Mouse (Mus musculus) MEL (cell line): ENCODE data around the gene Erc1.

Source experiments
- CTCF ChIP-seq, 3 experiments: IDR thresholded peaks in 2 of 3; conservative IDR thresholded peaks in 1 of 3; 2 replicates each; pipeline ENCODE4 v1.5.1; 2011 to 2012; ENCODE audit warnings: low read length in 3 of 3, low read depth in 2 of 3, mild to moderate bottlenecking in 2 of 3, improper control_type of control experiment in 1 of 3, inconsistent platforms in 1 of 3, mixed read lengths in 1 of 3, moderate library complexity in 1 of 3; ENCODE audit not compliant: control insufficient read depth in 1 of 3, insufficient read depth in 1 of 3, poor library complexity in 1 of 3, severe bottlenecking in 1 of 3
- HCFC1 ChIP-seq: IDR thresholded peaks from 2 replicates; pipeline ENCODE4 v1.6.1; 2012; ENCODE audit warnings: low read depth, mild to moderate bottlenecking, inconsistent platforms, low read length, improper control_type of control experiment, moderate library complexity
- MAFK ChIP-seq: IDR thresholded peaks from 2 replicates; pipeline ENCODE4 v1.6.1; 2011; ENCODE audit warnings: low read depth, mild to moderate bottlenecking, low read length, improper control_type of control experiment, borderline replicate concordance
- MAX ChIP-seq: IDR thresholded peaks from 2 replicates; pipeline ENCODE4 v1.6.1; 2011; ENCODE audit warnings: low read length, improper control_type of control experiment
- MAZ ChIP-seq: IDR thresholded peaks from 2 replicates; pipeline ENCODE4 v1.6.1; 2012; ENCODE audit warnings: low read depth, mild to moderate bottlenecking, inconsistent platforms, low read length, improper control_type of control experiment
- NELFE ChIP-seq: IDR thresholded peaks from 2 replicates; pipeline ENCODE4 v1.6.1; 2011; ENCODE audit warnings: low read depth, low read length, improper control_type of control experiment
- POLR2A ChIP-seq, 2 experiments: IDR thresholded peaks; 2 replicates each; pipeline ENCODE4 v1.6.1; 2011 to 2012; ENCODE audit warnings: low read length in 2 of 2, mild to moderate bottlenecking in 2 of 2, control low read depth in 1 of 2, improper control_type of control experiment in 1 of 2, low read depth in 1 of 2, moderate library complexity in 1 of 2; ENCODE audit not compliant: control insufficient read depth in 1 of 2, insufficient read depth in 1 of 2, poor library complexity in 1 of 2
- SMC3 ChIP-seq: IDR thresholded peaks from 2 replicates; pipeline ENCODE4 v1.6.1; 2011; ENCODE audit warnings: low read depth, low read length, improper control_type of control experiment
- TAL1 ChIP-seq: IDR thresholded peaks from 2 replicates; pipeline ENCODE4 v1.6.1; 2012; ENCODE audit warnings: mild to moderate bottlenecking, inconsistent platforms, low read length, moderate library complexity, mixed read lengths
- USF1 ChIP-seq: IDR thresholded peaks from 2 replicates; pipeline ENCODE4 v1.6.1; 2014; ENCODE audit warnings: low read depth, mild to moderate bottlenecking, inconsistent platforms, low read length, improper control_type of control experiment, moderate library complexity
- ZC3H11A ChIP-seq: IDR thresholded peaks from 2 replicates; pipeline ENCODE4 v1.6.1; 2012; ENCODE audit warnings: low read depth, mild to moderate bottlenecking, inconsistent platforms, low read length, improper control_type of control experiment
- ZMIZ1 ChIP-seq: IDR thresholded peaks from 2 replicates; pipeline ENCODE4 v1.6.1; 2012; ENCODE audit warnings: low read depth, mild to moderate bottlenecking, inconsistent platforms, low read length, improper control_type of control experiment, moderate library complexity
- ZNF384 ChIP-seq: IDR thresholded peaks from 2 replicates; pipeline ENCODE4 v1.6.1; 2012; ENCODE audit warnings: low read depth, mild to moderate bottlenecking, inconsistent platforms, low read length, improper control_type of control experiment

DNA sequence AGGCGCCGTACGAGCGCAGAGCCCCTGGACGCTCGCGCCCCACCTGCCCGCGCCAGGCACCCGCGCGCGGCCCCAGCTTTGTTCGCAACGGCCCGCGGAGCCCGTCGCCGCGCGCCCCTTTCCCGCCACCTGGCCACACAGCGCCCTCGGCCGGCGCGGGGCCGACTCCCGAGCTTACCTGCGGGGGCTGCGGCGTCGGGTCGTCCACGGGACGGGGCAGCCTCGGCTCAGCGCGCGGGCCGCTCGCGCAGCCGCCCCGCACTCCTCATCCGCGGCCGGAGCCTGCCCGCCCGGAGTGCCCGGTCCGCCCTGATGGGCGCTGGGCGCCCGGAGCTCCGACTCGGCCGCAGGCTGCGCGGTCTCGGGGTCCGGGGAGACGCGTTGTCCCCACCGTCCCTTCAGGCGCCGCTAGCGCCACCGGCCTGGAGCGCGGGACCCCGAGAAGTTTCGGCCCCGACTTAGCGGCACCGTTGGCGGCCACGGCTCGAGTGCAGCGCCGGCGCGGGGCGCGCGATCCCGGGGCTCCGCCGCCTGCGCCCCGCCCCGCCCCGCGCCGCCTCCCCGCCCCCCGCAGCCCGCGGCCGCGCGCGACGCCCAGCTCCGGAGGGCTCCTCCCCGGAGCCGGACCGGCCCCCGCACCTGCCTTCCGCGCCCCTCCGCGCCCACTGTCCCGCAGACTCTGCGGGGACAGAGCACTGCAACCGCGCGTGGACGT, 304.0 kb downstream of the Erc1 start, which contains the start of gene Wnt5b:
- TF ChIP-seq CTCF (IDR thresholded peaks at IDR 0.05 in 2 of 3, conservative IDR thresholded peaks at IDR 0.05 in 1 of 3; ENCODE audit: control insufficient read depth in 1 of 3, insufficient read depth in 1 of 3, low read depth in 2 of 3, low read length in 3 of 3, poor library complexity in 1 of 3, severe bottlenecking in 1 of 3) (no peak), POLR2A (IDR thresholded peaks at IDR 0.05; ENCODE audit: control insufficient read depth in 1 of 2, insufficient read depth in 1 of 2, low read depth in 1 of 2, low read length in 2 of 2, poor library complexity in 1 of 2) (no peak), ZNF384 (no peak), USF1 (no peak), SMC3 (no peak), HCFC1 (no peak), MAZ (no peak), TAL1 (no peak), MAFK (no peak), MAX (no peak), NELFE (no peak), ZMIZ1 (no peak), ZC3H11A (no peak)
